Mouse (Mus musculus) embryonic facial prominence, embryonic 14.5 days (tissue): ENCODE results near the gene Lrfn3. TPM values are rescaled to one million over a fixed set of nuclear protein-coding genes. Genes with fewer than 3 reads are reported as not detected.

Experiments used
- ATAC-seq: fragments of 200-750 bp; cut with Nextera tagmentation; 2 replicates; pipeline ENCODE4 v1.8.0; 2017; ENCODE audit warnings: low read depth, moderate number of reproducible peaks, moderate TSS enrichment
- DNase-seq: peaks from one replicate; pipeline ENCODE4 v3.0.0-alpha.2; 2015; ENCODE audit warnings: low spot score
- H3K27ac ChIP-seq: fragments of 300-500 bp; sonication (generic); replicated peaks from 2 replicates; pipeline ENCODE4 v1.5.1; 2014; ENCODE audit warnings: low read depth, mild to moderate bottlenecking, low read length, moderate library complexity
- H3K27me3 ChIP-seq: fragments of 300-500 bp; sonication (generic); replicated peaks from 2 replicates; pipeline ENCODE4 v1.6.1; 2014; ENCODE audit warnings: low read length; ENCODE audit not compliant: control insufficient read depth, insufficient read depth
- H3K36me3 ChIP-seq: fragments of 300-500 bp; sonication (generic); 2 replicates; pipeline ENCODE4 v1.6.1; 2014; ENCODE audit warnings: low read length, mixed read lengths; ENCODE audit not compliant: control insufficient read depth, insufficient read depth
- H3K4me1 ChIP-seq: fragments of 300-500 bp; sonication (generic); 2 replicates; pipeline ENCODE4 v1.6.1; 2014; ENCODE audit warnings: antibody characterized with exemption, low read length; ENCODE audit not compliant: control insufficient read depth, insufficient read depth
- H3K4me2 ChIP-seq: fragments of 300-500 bp; sonication (generic); 2 replicates; pipeline ENCODE4 v1.6.1; 2014; ENCODE audit warnings: low read depth, mild to moderate bottlenecking, low read length, moderate library complexity, mixed read lengths
- H3K4me3 ChIP-seq: fragments of 300-500 bp; sonication (generic); 2 replicates; pipeline ENCODE4 v1.5.1; 2014; ENCODE audit warnings: low read depth, mild to moderate bottlenecking, low read length
- H3K9ac ChIP-seq: fragments of 300-500 bp; sonication (generic); 2 replicates; pipeline ENCODE4 v1.6.1; 2014; ENCODE audit warnings: low read depth, mild to moderate bottlenecking, low read length, moderate library complexity, mixed read lengths
- H3K9me3 ChIP-seq: fragments of 300-500 bp; sonication (generic); 2 replicates; pipeline ENCODE4 v1.6.1; 2016; ENCODE audit warnings: low read length; ENCODE audit not compliant: control insufficient read depth
- WGBS: fragments of 180-500 bp; shearing (Covaris S2); extraction: QIAGEN DNeasy Blood & Tissue Kit; methylation state at CpG from one replicate; pipeline ENCODE4 v1.1.7; 2014; 5-methylcytosine and 5-hydroxymethylcytosine counted together
- polyA plus RNA-seq: library from polyadenylated mRNA; unstranded; fragments of >200 nt; fragmentation: Nextera tagmentation; extraction: Ambion mirVana; gene quantifications from 2 replicates; pipeline ENCODE4 v1.2.1, GENCODE M21; 2014

Lrfn3 gene
- polyA plus RNA-seq, 1 experiment from 2014 or later, result 4.2 TPM

- ATAC-seq (peak; percentile 75), DNase-seq (peak; percentile 72)
- H3K36me3 ChIP-seq, result 0 out of 2 replicates have a peak, but pooled peaks cover 18% of the 10 kb centered on the region
- peak within 1 kb of the TSS; percentile 46 for H3K4me3 ChIP-seq
- H3K27ac ChIP-seq, result peak within 1 kb of the TSS; percentile 52; the same call in 1 of the 2 replicates
- under 1% methylated on average over 9 of the region's 9 CpGs for WGBS
- no peaks in the 10 kb centered on the region for H3K27me3 ChIP-seq
- peaks cover 9% of the 10 kb centered on the region; the same call in 1 of the 2 replicates for H3K4me1 ChIP-seq
- H3K4me2 ChIP-seq, result peak within 1 kb of the TSS; percentile 56
- H3K9me3 ChIP-seq, result no peaks in the 10 kb centered on the region
- peak within 1 kb of the TSS; percentile 68 for H3K9ac ChIP-seq
Observed at GRCm38 (mm10) chr7:30314721-30315155, 47.8 kb downstream of the Lrfn3 start, which contains the start of gene Syne4. TSS of gene Syne4 (plus strand) at chr7:30314807.

- Histone ChIP-seq H3K4me3 (no peak overlapping the region), H3K4me1 (peaks cover 14% of the 10 kb centered on the region; the same call in 1 of the 2 replicates), H3K36me3 (0 out of 2 replicates have a peak, but pooled peaks cover 18% of the 10 kb centered on the region), H3K27me3 (no peaks in the 10 kb centered on the region), H3K9me3 (no peaks in the 10 kb centered on the region), H3K4me2 (no peak overlapping the region), H3K9ac (no peak overlapping the region), H3K27ac (no peak overlapping the region)
- ATAC-seq, result no peak
- DNase-seq, result no peak
- WGBS, result 44% methylated on average over 25 of the region's 27 CpGs
Observed at GRCm38 (mm10) chr7:30313666-30314320, 48.8 kb downstream of the Lrfn3 start.

- Histone ChIP-seq H3K27ac (no peak overlapping the region), H3K27me3 (no peaks in the 10 kb centered on the region), H3K36me3 (peaks cover 36% of the 10 kb centered on the region), H3K4me2 (0 out of 2 replicates have a peak overlapping the region, but pooled peaks have one; percentile 76), H3K4me3 (no peak overlapping the region), H3K9me3 (no peaks in the 10 kb centered on the region), H3K9ac (no peak overlapping the region), H3K4me1 (peaks cover 10% of the 10 kb centered on the region; the same call in 1 of the 2 replicates)
- ATAC-seq (no peak), DNase-seq (no peak)
- WGBS, result 91% methylated on average over 12 of the region's 12 CpGs
Observed at GRCm38 (mm10) chr7:30310136-30310535, 52.4 kb downstream of the Lrfn3 start.

- Histone ChIP-seq H3K4me2 (peak overlapping the region; percentile 76), H3K36me3 (peaks cover 39% of the 10 kb centered on the region), H3K9me3 (no peaks in the 10 kb centered on the region), H3K27ac (peak overlapping the region; percentile 44; the same call in 1 of the 2 replicates), H3K9ac (peak overlapping the region; percentile 78), H3K27me3 (no peaks in the 10 kb centered on the region), H3K4me1 (peaks cover 10% of the 10 kb centered on the region; the same call in 1 of the 2 replicates), H3K4me3 (peak overlapping the region; percentile 60)
- 58% methylated on average over 15 of the region's 15 CpGs for WGBS
- DNase-seq (no peak), ATAC-seq (no peak)
Observed at GRCm38 (mm10) chr7:30309395-30310129, 53.0 kb downstream of the Lrfn3 start.

DNA sequence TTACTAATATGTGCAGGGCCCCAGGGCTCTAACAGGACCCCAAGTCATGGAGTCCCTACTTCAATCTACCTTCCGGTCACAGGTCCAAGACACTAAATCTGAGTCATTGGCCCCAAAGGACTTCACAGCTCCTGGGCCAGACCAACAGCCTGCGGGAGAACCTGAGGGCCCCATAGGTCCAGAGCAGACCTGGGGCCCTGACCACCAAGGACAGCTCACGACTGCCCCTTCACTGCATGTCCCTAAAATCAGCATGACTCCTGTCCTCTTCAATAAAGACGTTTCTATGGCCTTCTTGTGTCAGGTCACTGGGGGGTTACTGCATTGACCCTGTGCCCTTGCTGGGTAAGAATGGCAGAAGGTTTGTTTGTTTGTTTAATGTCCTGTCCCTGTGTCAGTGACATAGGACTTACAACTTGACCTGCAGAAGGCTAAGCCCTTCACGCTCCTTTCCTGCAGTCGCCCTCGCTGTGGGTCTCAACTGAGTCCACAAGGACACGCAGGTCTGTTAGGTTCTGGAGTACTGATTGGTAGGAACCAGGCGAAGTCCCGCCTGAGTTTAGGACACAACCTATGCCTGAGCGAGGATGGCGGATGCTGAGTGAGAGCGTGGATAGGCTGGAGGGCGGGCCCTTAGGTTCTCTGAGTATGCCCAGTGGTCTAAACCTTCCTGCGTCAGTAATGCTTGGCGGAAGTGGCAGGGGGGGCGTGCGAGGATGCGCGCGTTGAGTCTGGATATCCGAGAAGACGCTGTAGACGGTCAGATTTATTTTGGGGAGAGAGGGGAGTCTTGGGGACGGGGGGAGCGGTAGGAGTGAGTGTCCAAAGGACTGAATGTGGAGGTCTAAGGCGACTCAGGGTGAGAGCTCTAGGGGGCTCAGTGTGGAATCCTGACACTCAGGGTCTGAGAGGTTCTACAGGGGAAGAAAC is 54.2 kb downstream of the Lrfn3 start, which contains the start of gene Alkbh6:
TSS of gene Alkbh6 (plus strand) at position 642 of the 930 bp plus-strand sequence.
- H3K36me3 ChIP-seq, result peaks cover 46% of the 10 kb centered on the region

DNA sequence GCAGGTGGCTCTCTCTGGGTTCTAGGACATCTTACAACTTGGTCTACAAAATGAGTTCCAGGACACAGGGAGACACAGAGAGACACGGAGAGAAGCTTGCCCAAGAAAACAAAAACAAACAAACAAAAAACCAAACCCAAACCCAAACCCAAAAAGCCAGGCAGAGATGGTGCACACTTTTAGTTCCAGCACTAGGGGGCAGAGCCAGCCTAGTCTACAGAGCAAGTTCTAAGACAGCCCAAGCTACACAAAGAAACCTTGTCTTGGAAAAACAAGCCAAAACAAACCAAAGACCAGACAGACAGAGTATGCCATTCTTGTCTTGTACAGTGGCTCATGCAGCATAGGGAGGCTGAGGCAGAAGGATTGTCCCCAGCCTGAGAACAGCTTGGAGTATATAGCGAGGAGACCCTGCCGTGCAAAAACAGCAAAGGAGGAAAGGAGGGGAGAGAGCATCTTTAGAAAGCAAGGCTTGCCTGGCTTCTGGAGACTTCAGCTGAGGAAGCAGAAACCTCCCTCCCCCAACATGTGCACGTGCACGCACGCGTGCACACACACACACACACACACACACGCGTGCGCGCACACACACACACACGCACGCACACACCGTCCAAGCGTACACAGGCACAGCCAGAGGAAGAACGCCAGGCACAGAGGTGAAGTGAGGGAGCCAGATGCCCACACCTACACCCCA is 56.3 kb downstream of the Lrfn3 start:
- H3K27ac ChIP-seq, result no peak overlapping the region
- WGBS, result 91% methylated on average over 15 of the region's 16 CpGs

More for the DNA sequence above, 54.2 kb downstream of the Lrfn3 start, which contains the start of gene Alkbh6:
- Histone ChIP-seq H3K27me3 (no peaks in the 10 kb centered on the region), H3K4me2 (peak within 1 kb of the TSS; percentile 76), H3K27ac (peak within 1 kb of the TSS; percentile 54), H3K9ac (peak within 1 kb of the TSS; percentile 78), H3K4me1 (peaks cover 10% of the 10 kb centered on the region; the same call in 1 of the 2 replicates), H3K4me3 (peak within 1 kb of the TSS; percentile 60), H3K9me3 (no peaks in the 10 kb centered on the region)
- ATAC-seq (peak; percentile 100), DNase-seq (peak; percentile 99)
- 3% methylated on average over 27 of the region's 27 CpGs for WGBS

More for the DNA sequence above, 56.3 kb downstream of the Lrfn3 start:
- Histone ChIP-seq H3K4me1 (peaks cover 10% of the 10 kb centered on the region; the same call in 1 of the 2 replicates), H3K4me2 (no peak overlapping the region), H3K27me3 (no peaks in the 10 kb centered on the region), H3K4me3 (no peak overlapping the region), H3K36me3 (peaks cover 54% of the 10 kb centered on the region), H3K9ac (no peak overlapping the region), H3K9me3 (no peaks in the 10 kb centered on the region)
- ATAC-seq, result no peak
- no peak for DNase-seq
